Mouse (Mus musculus) ovary, postnatal 14 days (tissue): ENCODE data around the gene Lrrc20.

Source experiments
- DNase-seq: peaks from one replicate; pipeline ENCODE4 v3.0.0; 2022; ENCODE audit warnings: low spot score

The Lrrc20 gene

GRCm38 (mm10) chr10:61474344-61474743 is 1.3 kb upstream of the Lrrc20 start:
- DNase-seq, result no peak

GRCm38 (mm10) chr10:61476440-61477165 is 1.0 kb downstream of the Lrrc20 start:
- no peak for DNase-seq

GRCm38 (mm10) chr10:61479461-61479860 is 3.9 kb downstream of the Lrrc20 start:
- no peak for DNase-seq

DNA sequence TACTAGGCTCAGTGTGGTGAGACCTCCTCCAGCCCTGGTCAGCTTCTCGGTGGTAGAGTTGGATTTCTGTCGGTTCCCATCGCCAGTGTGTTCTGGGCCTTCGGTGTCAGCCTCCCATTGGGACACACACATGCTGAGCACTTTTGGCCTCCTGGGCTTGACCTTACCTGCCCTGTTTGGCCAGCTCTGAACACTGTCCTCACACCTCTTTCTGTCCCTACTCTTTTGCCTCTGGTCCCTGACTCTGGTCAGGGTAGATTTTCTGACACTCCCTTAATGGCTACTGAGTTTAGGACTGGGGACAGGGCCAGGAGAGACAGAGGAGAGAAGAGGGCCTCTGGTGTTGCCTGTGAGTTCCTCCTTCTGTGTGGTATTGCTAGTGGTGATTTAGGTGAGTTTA is 4.3 kb downstream of the Lrrc20 start:
- no peak for DNase-seq

DNA sequence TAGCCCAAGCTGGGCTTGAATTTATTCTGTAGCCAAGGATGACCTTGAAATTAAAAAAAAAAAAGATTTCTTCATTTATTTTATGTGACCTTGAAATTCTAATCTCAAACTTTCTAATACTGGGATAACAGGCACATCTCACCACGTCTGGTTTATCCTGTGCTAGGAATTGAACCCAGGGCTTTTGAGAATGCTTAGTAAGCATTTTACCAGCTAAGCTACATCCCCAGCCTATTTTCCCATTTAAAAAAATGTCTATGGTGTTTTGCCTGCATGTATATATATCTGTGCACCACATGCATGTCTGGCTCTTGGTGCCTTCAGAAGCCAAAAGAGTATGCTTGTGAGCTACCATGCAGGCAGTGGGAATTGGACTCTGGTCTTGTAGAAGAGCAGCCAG is 4.9 kb downstream of the Lrrc20 start:
- DNase-seq, result no peak

GRCm38 (mm10) chr10:61482771-61483170 is 7.2 kb downstream of the Lrrc20 start:
- no peak for DNase-seq

GRCm38 (mm10) chr10:61484801-61485200 is 9.2 kb downstream of the Lrrc20 start:
- no peak for DNase-seq

DNA sequence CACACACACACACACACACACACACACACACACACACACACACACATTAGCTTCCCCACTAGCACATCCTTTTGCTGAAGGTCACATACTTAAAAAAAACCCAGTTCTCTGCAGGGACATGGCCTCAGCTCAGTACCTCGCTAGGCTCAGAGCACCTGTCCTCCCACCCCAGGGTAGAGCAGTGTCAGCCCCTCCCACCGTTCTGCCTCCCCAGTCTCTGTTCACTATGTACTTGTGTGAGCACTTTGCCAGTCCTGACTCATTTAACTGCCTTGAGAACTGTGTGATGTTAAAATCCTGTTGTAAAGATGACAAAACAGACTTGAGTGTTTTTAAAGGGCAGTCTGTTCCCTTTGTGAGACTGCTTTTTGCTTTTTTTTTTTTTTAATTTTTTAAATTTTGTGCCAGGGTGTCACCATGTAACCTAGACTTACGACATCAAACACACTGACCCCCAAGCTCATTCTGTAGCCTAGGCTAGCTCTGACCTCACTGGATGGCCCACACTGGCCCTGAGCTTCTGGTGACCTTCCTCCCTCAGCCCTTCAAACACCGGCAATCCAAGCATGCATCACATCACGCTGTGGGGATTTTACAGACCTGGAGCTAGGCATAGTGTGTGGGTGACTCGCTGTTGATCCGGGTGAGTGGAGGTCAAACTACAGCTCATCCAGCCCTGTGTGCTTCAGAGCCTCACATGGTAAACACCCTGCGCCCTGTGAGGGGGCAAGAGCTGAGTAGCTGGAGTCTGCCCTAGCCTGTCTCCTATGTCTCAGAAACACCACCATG is 11.1 kb downstream of the Lrrc20 start:
- no peak for DNase-seq

- DNase-seq, result no peak
These were observed 13.0 kb downstream of the Lrrc20 start for GRCm38 (mm10) chr10:61488522-61489110.

DNA sequence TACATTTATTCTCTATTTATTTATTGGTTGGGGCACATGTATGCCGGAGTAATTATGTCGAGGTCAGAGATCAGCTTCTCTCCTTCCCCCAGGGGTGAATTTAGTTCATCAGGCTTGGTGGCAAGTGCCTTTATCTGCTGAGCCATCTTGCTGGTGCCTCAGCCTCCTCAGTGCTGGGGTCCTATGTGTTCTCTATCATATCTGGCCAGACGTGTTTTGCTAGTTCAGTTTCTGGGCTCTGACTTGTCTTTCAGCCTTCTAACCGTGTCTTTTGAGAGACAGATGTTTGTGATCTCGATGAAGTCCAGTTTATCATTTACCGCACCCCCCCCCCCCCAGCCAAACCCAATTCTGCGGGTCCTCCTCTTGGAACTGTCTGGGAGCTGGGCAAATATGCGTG is 16.0 kb downstream of the Lrrc20 start:
- DNase-seq, result no peak

DNA sequence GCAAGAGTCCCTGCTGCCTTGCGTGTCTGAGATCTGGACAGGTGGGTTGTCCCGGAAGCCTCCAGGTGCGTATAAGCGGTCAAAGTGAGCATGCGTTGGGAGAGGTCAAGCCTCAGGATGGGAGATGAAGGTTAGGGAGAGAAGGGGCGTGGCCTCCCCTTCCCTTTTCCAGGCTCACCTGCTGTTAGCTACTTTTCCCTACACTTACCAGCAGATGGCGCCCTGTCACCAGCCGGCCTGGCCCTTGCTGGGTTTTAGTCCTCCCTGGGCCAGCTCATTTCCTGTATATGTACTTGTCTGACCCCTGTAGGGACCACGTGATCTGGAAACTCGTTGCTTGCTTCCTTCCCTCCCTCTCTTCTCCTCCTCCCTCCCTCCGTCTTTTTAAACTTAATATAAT is 16.4 kb downstream of the Lrrc20 start:
- peak; percentile 79 for DNase-seq

DNA sequence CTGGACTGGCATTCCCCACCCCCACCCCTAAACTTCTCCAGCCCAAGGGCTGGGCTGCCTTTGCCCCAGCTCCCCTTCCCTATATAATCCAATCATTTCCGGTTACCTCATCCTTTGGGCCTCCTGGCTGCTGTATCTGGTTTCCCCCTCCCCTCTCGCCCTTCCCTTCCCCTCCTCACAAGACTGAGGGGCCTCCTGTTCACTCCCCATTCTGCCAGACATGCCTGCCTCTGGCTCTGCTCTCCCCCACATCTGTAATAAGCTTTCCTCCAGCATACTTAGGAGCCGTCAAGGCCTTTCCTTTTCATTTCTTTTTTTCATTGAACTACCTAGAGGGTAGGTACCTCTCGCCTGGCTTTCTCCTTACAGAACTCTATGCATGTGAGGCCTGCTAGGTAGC is 19.9 kb downstream of the Lrrc20 start:
- no peak for DNase-seq

- DNase-seq, result no peak
These were observed 20.6 kb downstream of the Lrrc20 start for GRCm38 (mm10) chr10:61496231-61496630.

GRCm38 (mm10) chr10:61499505-61500466 is 24.2 kb downstream of the Lrrc20 start:
- no peak for DNase-seq

GRCm38 (mm10) chr10:61500756-61501155 is 25.2 kb downstream of the Lrrc20 start:
- DNase-seq, result no peak

GRCm38 (mm10) chr10:61504073-61504472 is 28.5 kb downstream of the Lrrc20 start:
- DNase-seq, result no peak

DNA sequence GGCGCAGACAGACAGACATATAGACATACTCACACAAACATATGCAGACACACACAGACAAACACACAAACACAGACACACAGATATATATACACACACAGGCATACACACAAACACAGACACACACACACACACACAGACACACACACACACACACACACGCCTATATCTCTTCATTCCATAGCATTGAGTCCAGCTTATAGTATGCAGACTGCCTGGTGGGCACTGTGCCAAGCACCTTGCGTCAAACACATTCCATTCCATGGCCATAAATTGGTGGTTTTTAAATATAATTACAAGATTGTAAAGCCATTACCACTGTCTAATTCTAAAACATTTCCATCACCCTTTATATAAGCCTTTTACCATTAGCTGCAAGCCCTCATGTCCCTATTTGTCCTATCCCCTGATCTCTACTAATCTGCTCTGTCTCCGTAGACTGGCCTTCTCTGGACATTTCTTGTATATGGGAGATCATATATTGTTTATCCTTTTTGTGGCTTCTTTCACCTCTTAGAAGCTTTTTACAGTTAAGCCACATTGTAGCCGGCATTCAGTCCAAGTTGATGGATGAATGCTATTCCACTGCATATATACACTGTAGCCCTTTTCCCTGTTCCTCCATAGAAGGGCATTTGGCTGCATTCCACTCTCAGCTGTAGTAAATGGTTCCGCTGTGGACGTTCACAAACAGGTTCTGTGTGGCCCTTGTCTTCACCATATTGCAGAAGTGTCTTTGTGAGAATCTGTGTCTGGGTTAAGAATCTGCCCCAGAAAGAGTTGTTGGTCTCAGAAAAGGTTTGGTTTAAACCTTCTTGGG is 31.0 kb downstream of the Lrrc20 start:
- DNase-seq, result no peak

GRCm38 (mm10) chr10:61509873-61510272 is 34.3 kb downstream of the Lrrc20 start:
- DNase-seq, result no peak

GRCm38 (mm10) chr10:61510809-61511208 is 35.2 kb downstream of the Lrrc20 start:
- no peak for DNase-seq

DNA sequence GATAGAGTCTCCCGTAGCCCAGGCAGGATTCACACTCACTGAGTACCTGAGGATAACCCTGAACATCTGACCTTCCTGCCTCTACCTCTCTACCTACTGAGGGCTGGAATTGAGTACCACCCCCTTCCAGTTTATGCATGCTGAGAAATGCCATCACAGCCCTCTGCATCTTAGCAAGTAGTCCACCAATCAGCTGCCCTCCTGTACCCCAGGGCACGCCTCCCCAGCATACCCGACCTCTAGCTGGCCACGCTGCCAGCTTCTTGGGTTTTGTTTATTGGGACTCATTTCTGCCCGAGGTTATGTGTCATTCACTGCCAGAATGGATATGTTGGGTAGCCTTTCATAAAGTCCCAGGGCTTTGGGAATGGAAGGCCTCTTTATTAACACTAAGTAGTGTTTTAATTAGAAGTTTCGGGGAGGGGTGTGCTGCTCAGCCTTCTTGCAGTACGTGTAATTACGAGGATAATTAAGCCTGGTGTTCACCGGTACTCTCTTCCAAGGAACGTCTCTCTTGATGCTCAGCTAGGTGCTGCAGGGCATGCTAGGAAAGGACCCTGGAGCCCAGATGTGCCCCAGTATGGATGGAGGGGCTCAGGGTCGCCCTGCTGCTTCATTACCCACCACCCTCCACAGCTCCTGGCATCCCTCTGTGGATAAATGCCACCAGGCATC is 36.8 kb downstream of the Lrrc20 start:
- DNase-seq, result no peak

- no peak for DNase-seq
These were observed 41.3 kb downstream of the Lrrc20 start for GRCm38 (mm10) chr10:61516866-61517265.
